Mouse (Mus musculus): ENCODE measurements around the gene Gm29289. TPM values are rescaled to one million over a fixed set of nuclear protein-coding genes. Genes with fewer than 3 reads are reported as not detected.
"Not testable (repeated sequence)": the region's sequence is repeated elsewhere in the genome, so short reads cannot be mapped to it uniquely, and the experiment has no call there.

The Gm29289 gene
- polyA plus RNA-seq (2017; shearing (Covaris generic)): not detected

DNA sequence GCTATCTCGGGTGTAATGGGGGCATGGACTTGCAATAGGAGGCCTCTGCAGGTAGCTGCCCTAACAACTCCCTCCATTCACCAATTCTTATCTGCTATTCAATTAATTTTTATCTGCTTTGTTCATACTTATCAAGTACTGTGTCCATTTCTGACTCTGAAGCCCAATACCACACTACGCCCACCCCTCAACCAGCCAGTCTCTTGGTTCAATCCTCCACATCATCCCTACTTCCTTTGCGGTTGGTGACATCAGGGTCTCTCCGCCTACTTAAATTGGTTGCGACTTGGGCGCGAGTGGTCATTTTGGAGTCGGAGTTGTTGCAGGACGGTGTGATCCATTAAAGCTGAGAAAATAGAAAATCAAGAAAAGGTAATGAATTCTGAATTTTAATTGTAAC is at the start of gene Gm29289:
Gene Gm29289 (plus strand): TSS at position 301 of the 400 bp plus-strand sequence.
- not testable (repeated sequence) for ATAC-seq

GRCm38 (mm10) chrY:2900689-2901088 is 31.7 kb upstream of the Gm29289 start, which contains the start of gene Gm10352:
Gene Gm10352, plus strand, starts transcription at chrY:2900989.
- ATAC-seq: not testable (repeated sequence)

Other genes starting within 250 kb of the Gm29289 start
- gene H2al2b, start 211.9 kb upstream of the Gm29289 start, polyA plus RNA-seq (2017; shearing (Covaris generic)): not detected
- gene Gm4064, start 136.4 kb upstream of the Gm29289 start, polyA plus RNA-seq (2017; shearing (Covaris generic)): not detected
- gene Rbmy, start 101.9 kb upstream of the Gm29289 start, polyA plus RNA-seq (2017; shearing (Covaris generic)): not detected
- not detected for gene Gm10256, start 101.9 kb upstream of the Gm29289 start, polyA plus RNA-seq (2017; shearing (Covaris generic))
- not detected for gene Gm10352, start 31.6 kb upstream of the Gm29289 start, polyA plus RNA-seq (2017; shearing (Covaris generic))